Mouse (Mus musculus) lung, adult 2 months (tissue): ENCODE results near the gene Mab21l3.

ENCODE experiments used
- CTCF ChIP-seq: fragments of 200-500 bp; IDR thresholded peaks from 2 replicates; pipeline ENCODE4 v1.5.1; 2011; ENCODE audit warnings: mild to moderate bottlenecking, low read length, control low read depth; ENCODE audit not compliant: insufficient read depth
- POLR2A ChIP-seq: fragments of 200-500 bp; IDR thresholded peaks from 2 replicates; pipeline ENCODE4 v1.6.1; 2011; ENCODE audit warnings: low read depth, mild to moderate bottlenecking, control low read depth, low read length, borderline replicate concordance; ENCODE audit errors: extremely low read depth

GRCm38 (mm10) chr3:101836532-101836931, 12.2 kb downstream of the Mab21l3 start:
- no peak for TF ChIP-seq POLR2A
- no peak for TF ChIP-seq CTCF
